Mouse (Mus musculus) liver, embryonic 14.5 days (tissue): ENCODE measurements around the gene Cd47.

Source experiments
- CTCF ChIP-seq: IDR thresholded peaks from 2 replicates; pipeline ENCODE4 v1.5.1; 2016; ENCODE audit warnings: antibody characterized with exemption, low read depth, control low read depth
- EP300 ChIP-seq: IDR thresholded peaks from 2 replicates; pipeline ENCODE4 v1.6.1; 2016; ENCODE audit warnings: antibody characterized with exemption, low read depth

- TF ChIP-seq EP300 = no peak
- TF ChIP-seq CTCF = no peak
These were observed 153.5 kb downstream of the Cd47 start for GRCm38 (mm10) chr16:49953817-49954216.
